Mouse (Mus musculus): ENCODE measurements around the gene Lrrc17.

The Lrrc17 gene

GRCm38 (mm10) chr5:21542226-21542625 lies 1.1 kb upstream of the Lrrc17 start:
- no peak for DNase-seq

- no peak for DNase-seq
These were observed 1.5 kb downstream of the Lrrc17 start for GRCm38 (mm10) chr5:21544821-21545220.

GRCm38 (mm10) chr5:21545227-21545626 lies 1.9 kb downstream of the Lrrc17 start:
- no peak for DNase-seq

- DNase-seq, result no peak
These were observed 2.4 kb downstream of the Lrrc17 start for GRCm38 (mm10) chr5:21545786-21546185.

- no peak for DNase-seq
These were observed 3.6 kb downstream of the Lrrc17 start for GRCm38 (mm10) chr5:21547005-21547404.

- DNase-seq, result no peak
These were observed 10.3 kb downstream of the Lrrc17 start for GRCm38 (mm10) chr5:21553685-21554084.

GRCm38 (mm10) chr5:21554732-21555131 lies 11.4 kb downstream of the Lrrc17 start:
- no peak for DNase-seq

GRCm38 (mm10) chr5:21556502-21556901 lies 13.1 kb downstream of the Lrrc17 start:
- DNase-seq, result no peak

GRCm38 (mm10) chr5:21563936-21564335 lies 20.6 kb downstream of the Lrrc17 start:
- DNase-seq, result peak; percentile 41 to 49

GRCm38 (mm10) chr5:21565392-21566065 lies 22.2 kb downstream of the Lrrc17 start:
- DNase-seq, result no peak

- DNase-seq, result no peak
These were observed 24.4 kb downstream of the Lrrc17 start for GRCm38 (mm10) chr5:21567784-21568183.

GRCm38 (mm10) chr5:21572764-21573416 lies 29.5 kb downstream of the Lrrc17 start:
- no peak for DNase-seq

GRCm38 (mm10) chr5:21574386-21575209 lies 31.2 kb downstream of the Lrrc17 start:
- DNase-seq, result no peak

- no peak for DNase-seq
These were observed 31.8 kb downstream of the Lrrc17 start for GRCm38 (mm10) chr5:21575210-21575550.

GRCm38 (mm10) chr5:21578136-21578535 lies 34.8 kb downstream of the Lrrc17 start:
- DNase-seq, result no peak

- peak in 1 of 2 experiments; percentile 58 for DNase-seq
These were observed 43.4 kb downstream of the Lrrc17 start for GRCm38 (mm10) chr5:21586763-21587162.

- DNase-seq, result no peak
These were observed 44.3 kb downstream of the Lrrc17 start for GRCm38 (mm10) chr5:21587683-21588082.

- no peak for DNase-seq
These were observed 44.9 kb downstream of the Lrrc17 start for GRCm38 (mm10) chr5:21588220-21588619.

- DNase-seq, result no peak
These were observed 48.7 kb downstream of the Lrrc17 start for GRCm38 (mm10) chr5:21592106-21592505.

- no peak for DNase-seq
These were observed 49.9 kb downstream of the Lrrc17 start for GRCm38 (mm10) chr5:21593201-21593709.

GRCm38 (mm10) chr5:21599536-21599935 lies 56.2 kb downstream of the Lrrc17 start:
- DNase-seq, result peak in 1 of 2 experiments; percentile 21

GRCm38 (mm10) chr5:21599961-21600360 lies 56.6 kb downstream of the Lrrc17 start:
- no peak for DNase-seq

- no peak for DNase-seq
These were observed 62.6 kb downstream of the Lrrc17 start for GRCm38 (mm10) chr5:21605936-21606335.
